ENCODE assay signal across 21 mouse cellular contexts in genomic region chr17:79664106-79664417, GRCm38 (mm10). TPM values are rescaled to one million over a fixed set of nuclear protein-coding genes. Genes with fewer than 3 reads are reported as not detected.
"Had no signal": no experiment of that assay in that cellular context is flagged by ENCODE, and none has a peak within 500 bp of the region (broad histone marks: within the 10 kb centered on the region; RNA-seq: fewer than 3 reads in every experiment).

No protein-coding gene starts in this region.

- ATAC-seq: liver, embryonic 12.5 days had no signal

- H3K9ac ChIP-seq: forebrain, postnatal 0 days; heart, embryonic 13.5 days; heart, embryonic 15.5 days; hindbrain, embryonic 13.5 days; hindbrain, embryonic 15.5 days; kidney, embryonic 15.5 days; limb, embryonic 15.5 days; liver, embryonic 12.5 days; liver, embryonic 14.5 days had no signal

- H3K9me3 ChIP-seq: heart, embryonic 13.5 days; heart, embryonic 15.5 days; hindbrain, embryonic 13.5 days; hindbrain, embryonic 15.5 days; kidney, embryonic 15.5 days; limb, embryonic 15.5 days; liver, embryonic 12.5 days had no signal

- H3K36me3 ChIP-seq: heart, embryonic 13.5 days; heart, embryonic 15.5 days; hindbrain, embryonic 13.5 days; hindbrain, embryonic 15.5 days; kidney, embryonic 15.5 days; limb, embryonic 15.5 days; liver, embryonic 12.5 days had no signal

- H3K27ac ChIP-seq: heart, adult 2 months; heart, embryonic 13.5 days; heart, embryonic 15.5 days; hindbrain, embryonic 13.5 days; hindbrain, embryonic 15.5 days; hindbrain, postnatal 0 days; kidney, embryonic 15.5 days; left cerebral cortex, adult 2 months; limb, embryonic 15.5 days; liver, embryonic 12.5 days; liver, embryonic 14.5 days had no signal

- H3K4me2 ChIP-seq: heart, embryonic 11.5 days; heart, embryonic 13.5 days; heart, embryonic 15.5 days; hindbrain, embryonic 13.5 days; hindbrain, embryonic 15.5 days; kidney, embryonic 15.5 days; limb, embryonic 15.5 days; liver, embryonic 12.5 days had no signal

- H3K27me3 ChIP-seq: heart, embryonic 13.5 days; heart, embryonic 15.5 days; hindbrain, embryonic 13.5 days; hindbrain, embryonic 15.5 days; kidney, embryonic 15.5 days; liver, embryonic 12.5 days had no signal

- H3K4me3 ChIP-seq: heart, adult 2 months; heart, embryonic 13.5 days; heart, embryonic 15.5 days; hindbrain, embryonic 13.5 days; hindbrain, embryonic 15.5 days; kidney, embryonic 15.5 days; left cerebral cortex, adult 2 months; limb, embryonic 15.5 days; liver, embryonic 12.5 days had no signal

- H3K4me1 ChIP-seq: hindbrain, embryonic 13.5 days; hindbrain, embryonic 15.5 days; liver, embryonic 12.5 days had no signal

- DNase-seq: gastrocnemius, postnatal 14 days; gastrocnemius, postnatal 36 days; heart, adult 11 months; heart, adult 2 months; heart, postnatal 36 days; kidney, adult 11 months; kidney, postnatal 25 days; layer of hippocampus, adult 9-11 months had no signal

RNA-seq across cellular contexts. Expression of gene Cyp1b1, which starts 50.8 kb away (rescaled TPM):
- total RNA-seq: hematopoietic stem cell, adult 5-6 weeks had no signal
